Mouse (Mus musculus): ENCODE data around the gene Elobl. TPM values are rescaled to one million over a fixed set of nuclear protein-coding genes. Genes with fewer than 3 reads are reported as not detected.

The Elobl gene
- polyA plus RNA-seq, 1 experiment = not detected

GRCm38 (mm10) chr11:88950640-88951250 lies 16.0 kb downstream of the Elobl start:
- Histone ChIP-seq H3K4me3 (ENCODE audit: insufficient read depth, low read depth, low read length) (no peak overlapping the region), H3K4me1 (ENCODE audit: control insufficient read depth, insufficient read depth, low read length) (peaks cover 20% of the 10 kb centered on the region; the same call in 1 of the 2 replicates), H3K27ac (ENCODE audit: insufficient read depth, low read depth, low read length) (no peak overlapping the region)
- TF ChIP-seq POLR2A (IDR thresholded peaks at IDR 0.05; ENCODE audit: insufficient read depth, low read depth, low read length) (no peak), CTCF (IDR thresholded peaks at IDR 0.05; ENCODE audit: insufficient read depth, low read depth, low read length) (no peak)
- WGBS = 89% methylated on average over 13 of the region's 13 CpGs

DNA sequence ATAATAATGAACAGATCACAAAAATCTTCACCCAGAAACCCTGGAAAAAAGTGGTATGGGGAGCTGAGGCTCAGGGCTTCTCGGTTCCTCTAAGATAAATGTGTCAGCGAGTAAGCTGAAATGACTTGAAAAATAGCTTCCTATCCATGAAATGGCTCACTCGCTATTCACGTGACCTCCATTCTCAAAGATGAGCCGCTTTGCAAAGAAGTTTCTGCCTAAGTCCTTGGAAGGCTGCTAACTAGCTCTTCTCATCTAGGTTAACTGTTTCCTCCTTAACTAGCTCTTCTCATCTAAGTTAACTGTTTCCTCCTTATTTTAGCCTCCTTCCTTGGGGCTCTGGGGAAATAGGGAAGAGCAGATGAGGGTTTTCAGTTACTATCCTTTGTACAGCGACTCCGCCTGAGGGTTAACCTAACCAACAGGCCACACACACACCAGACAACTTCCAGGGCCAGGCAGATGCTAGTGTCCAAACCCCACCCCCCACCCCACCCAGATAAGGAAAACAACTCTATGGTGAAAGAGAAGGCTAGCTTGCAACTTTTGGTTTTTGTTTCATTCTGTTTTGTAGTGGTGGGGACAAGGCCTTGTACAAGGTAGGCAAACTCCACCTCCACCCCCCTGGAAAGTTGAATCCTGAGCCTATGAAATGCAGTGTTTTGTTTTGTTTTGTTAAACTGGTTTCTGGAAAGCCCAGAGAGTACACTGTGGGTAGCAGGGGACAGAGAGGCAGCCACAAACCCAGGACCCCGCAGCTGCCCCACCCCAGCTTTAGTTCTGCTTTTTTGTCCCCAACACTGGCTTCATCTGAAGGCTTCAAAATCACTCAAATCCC lies 16.7 kb downstream of the Elobl start:
- WGBS = 92% methylated on average over 8 of the region's 8 CpGs
- Histone ChIP-seq H3K27ac (ENCODE audit: insufficient read depth, low read depth, low read length) (no peak overlapping the region), H3K4me1 (ENCODE audit: control insufficient read depth, insufficient read depth, low read length) (peaks cover 20% of the 10 kb centered on the region; the same call in 1 of the 2 replicates), H3K4me3 (ENCODE audit: insufficient read depth, low read depth, low read length) (no peak overlapping the region)
- TF ChIP-seq CTCF (IDR thresholded peaks at IDR 0.05; ENCODE audit: insufficient read depth, low read depth, low read length) (no peak), POLR2A (IDR thresholded peaks at IDR 0.05; ENCODE audit: insufficient read depth, low read depth, low read length) (no peak)

GRCm38 (mm10) chr11:88948896-88949295 lies 17.8 kb downstream of the Elobl start:
- Histone ChIP-seq H3K4me3 (ENCODE audit: insufficient read depth, low read depth, low read length) (no peak overlapping the region), H3K4me1 (ENCODE audit: control insufficient read depth, insufficient read depth, low read length) (peaks cover 20% of the 10 kb centered on the region; the same call in 1 of the 2 replicates), H3K27ac (ENCODE audit: insufficient read depth, low read depth, low read length) (no peak overlapping the region)
- 46% methylated on average over 8 of the region's 8 CpGs for WGBS
- TF ChIP-seq CTCF (IDR thresholded peaks at IDR 0.05; ENCODE audit: insufficient read depth, low read depth, low read length) (no peak), POLR2A (IDR thresholded peaks at IDR 0.05; ENCODE audit: insufficient read depth, low read depth, low read length) (no peak)

DNA sequence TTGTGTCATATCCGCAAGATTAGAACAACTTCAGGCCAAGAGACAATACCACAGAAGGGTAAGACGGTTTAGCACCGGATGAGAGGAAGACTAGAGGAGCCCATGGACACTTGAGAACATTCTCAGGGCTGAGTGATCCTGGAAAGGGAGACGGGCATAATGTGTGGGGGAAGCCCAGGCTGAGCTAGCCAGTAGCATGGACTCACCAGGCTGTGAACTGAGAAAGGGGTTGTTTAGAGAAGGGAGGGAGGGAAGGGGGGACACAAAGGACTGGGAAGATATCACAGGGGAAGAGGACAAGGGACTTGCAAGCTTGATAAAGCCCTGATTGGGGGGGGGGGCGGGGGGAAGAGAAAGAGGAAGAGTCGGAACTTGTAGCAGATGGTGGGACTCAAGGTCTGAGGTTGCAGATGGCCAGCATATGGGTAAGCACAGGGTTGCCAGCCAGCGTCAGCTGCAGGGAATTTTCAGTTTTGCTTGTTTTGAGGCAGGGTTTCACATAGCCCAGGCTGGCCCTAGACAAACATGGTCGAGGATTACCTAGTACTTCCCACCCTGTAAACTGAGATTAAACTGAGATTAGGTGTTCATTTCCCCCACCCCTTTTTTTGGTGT lies 20.7 kb downstream of the Elobl start:
- Histone ChIP-seq H3K4me1 (ENCODE audit: control insufficient read depth, insufficient read depth, low read length) (peaks cover 18% of the 10 kb centered on the region; the same call in 1 of the 2 replicates), H3K4me3 (ENCODE audit: insufficient read depth, low read depth, low read length) (no peak overlapping the region), H3K27ac (ENCODE audit: insufficient read depth, low read depth, low read length) (no peak overlapping the region)
- TF ChIP-seq POLR2A (IDR thresholded peaks at IDR 0.05; ENCODE audit: insufficient read depth, low read depth, low read length) (no peak), CTCF (IDR thresholded peaks at IDR 0.05; ENCODE audit: insufficient read depth, low read depth, low read length) (no peak)
- WGBS = 92% methylated on average over 8 of the region's 8 CpGs

- Histone ChIP-seq H3K4me1 (ENCODE audit: control insufficient read depth, insufficient read depth, low read length) (0 out of 2 replicates have a peak, but pooled peaks cover 3% of the 10 kb centered on the region), H3K4me3 (ENCODE audit: insufficient read depth, low read depth, low read length) (no peak overlapping the region), H3K27ac (ENCODE audit: insufficient read depth, low read depth, low read length) (no peak overlapping the region)
- WGBS = 85% methylated on average over 12 of the region's 12 CpGs
- TF ChIP-seq CTCF (IDR thresholded peaks at IDR 0.05; ENCODE audit: insufficient read depth, low read depth, low read length) (no peak), POLR2A (IDR thresholded peaks at IDR 0.05; ENCODE audit: insufficient read depth, low read depth, low read length) (no peak)
Observed at GRCm38 (mm10) chr11:88941489-88941888, 25.2 kb downstream of the Elobl start.

DNA sequence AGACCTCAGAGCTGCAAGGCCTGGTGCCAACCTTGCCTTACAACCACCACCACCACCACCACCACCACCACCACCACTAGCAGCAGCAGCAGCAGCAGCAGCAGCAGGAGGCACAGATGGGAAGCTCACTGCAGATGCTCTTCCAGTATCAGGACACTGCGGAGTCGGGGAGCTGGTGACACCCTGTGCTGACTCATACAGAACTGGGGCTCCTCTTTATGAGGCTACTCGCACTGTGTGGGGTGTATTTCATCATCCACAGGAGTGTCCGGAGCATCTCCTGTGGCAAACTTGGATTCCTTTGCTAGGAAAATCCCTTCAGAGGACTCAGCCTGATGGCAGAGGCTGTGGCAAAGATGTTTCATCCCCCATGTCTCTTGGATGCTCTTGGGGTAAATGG lies 27.1 kb downstream of the Elobl start:
- Histone ChIP-seq H3K4me1 (ENCODE audit: control insufficient read depth, insufficient read depth, low read length) (peaks cover 5% of the 10 kb centered on the region; the same call in 1 of the 2 replicates), H3K4me3 (ENCODE audit: insufficient read depth, low read depth, low read length) (no peak overlapping the region), H3K27ac (ENCODE audit: insufficient read depth, low read depth, low read length) (no peak overlapping the region)
- WGBS = 55% methylated on average over 4 of the region's 4 CpGs
- TF ChIP-seq CTCF (IDR thresholded peaks at IDR 0.05; ENCODE audit: insufficient read depth, low read depth, low read length) = no peak
- no peak for TF ChIP-seq POLR2A (IDR thresholded peaks at IDR 0.05; ENCODE audit: insufficient read depth, low read depth, low read length)

DNA sequence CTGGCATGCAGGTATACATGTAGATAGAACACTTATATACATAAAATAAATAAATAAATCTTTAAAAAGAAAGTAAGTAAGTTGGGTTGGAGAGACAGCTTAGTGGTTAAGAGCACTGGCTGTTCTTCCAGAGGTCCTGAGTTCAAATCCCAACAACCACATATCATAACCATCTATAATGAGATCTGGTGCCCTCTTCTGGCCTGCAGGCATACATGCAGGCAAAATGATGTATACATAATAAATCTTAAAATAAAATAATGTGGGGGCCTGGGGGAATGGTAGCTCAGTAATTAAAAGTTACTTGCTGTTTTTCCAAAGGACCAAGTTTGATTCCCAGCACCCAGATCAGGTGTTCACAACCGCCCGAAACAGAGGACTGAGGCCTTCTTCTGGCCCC lies 28.0 kb downstream of the Elobl start:
- WGBS = 99% methylated on average over 2 of the region's 2 CpGs
- H3K4me3 ChIP-seq (ENCODE audit: insufficient read depth, low read depth, low read length) = no peak overlapping the region
- TF ChIP-seq POLR2A (IDR thresholded peaks at IDR 0.05; ENCODE audit: insufficient read depth, low read depth, low read length) (no peak), CTCF (IDR thresholded peaks at IDR 0.05; ENCODE audit: insufficient read depth, low read depth, low read length) (no peak)
- H3K4me1 ChIP-seq (ENCODE audit: control insufficient read depth, insufficient read depth, low read length) = peaks cover 10% of the 10 kb centered on the region; the same call in 1 of the 2 replicates
- H3K27ac ChIP-seq (ENCODE audit: insufficient read depth, low read depth, low read length) = no peak overlapping the region

- 96% methylated on average over 2 of the region's 2 CpGs for WGBS
Observed at GRCm38 (mm10) chr11:88937886-88938285, 28.8 kb downstream of the Elobl start.

More at GRCm38 (mm10) chr11:88937886-88938285, 28.8 kb downstream of the Elobl start:
- TF ChIP-seq POLR2A (IDR thresholded peaks at IDR 0.05; ENCODE audit: insufficient read depth, low read depth, low read length) (no peak), CTCF (IDR thresholded peaks at IDR 0.05; ENCODE audit: insufficient read depth, low read depth, low read length) (no peak)
- Histone ChIP-seq H3K27ac (ENCODE audit: insufficient read depth, low read depth, low read length) (no peak overlapping the region), H3K4me1 (ENCODE audit: control insufficient read depth, insufficient read depth, low read length) (peaks cover 17% of the 10 kb centered on the region), H3K4me3 (ENCODE audit: insufficient read depth, low read depth, low read length) (no peak overlapping the region)
